Mouse (Mus musculus) CH12.LX (cell line): ENCODE data around the gene Ggt7. TPM values are rescaled to one million over a fixed set of nuclear protein-coding genes. Genes with fewer than 3 reads are reported as not detected.

ENCODE experiments used
- DNase-seq: peaks from one replicate; pipeline ENCODE4 v3.0.0-alpha.2; 2013; ENCODE audit errors: extremely low read depth
- H3K27ac ChIP-seq: 2 replicates; pipeline ENCODE4 v1.5.1; 2012; ENCODE audit warnings: low read depth, mild to moderate bottlenecking, control low read depth, moderate library complexity; ENCODE audit not compliant: insufficient read depth
- H3K27me3 ChIP-seq: replicated peaks from 2 replicates; pipeline ENCODE3; 2012; ENCODE audit warnings: inconsistent platforms
- H3K36me3 ChIP-seq, 2 experiments: replicated peaks in 1 of 2; 2 replicates each; pipeline versions ENCODE3 to v1.6.1; 2012; ENCODE audit warnings: inconsistent platforms in 1 of 2, low read length in 1 of 2, mild to moderate bottlenecking in 1 of 2, mixed read lengths in 1 of 2, moderate library complexity in 1 of 2; ENCODE audit not compliant: control insufficient read depth in 1 of 2, insufficient read depth in 1 of 2
- H3K4me1 ChIP-seq, 2 experiments: 2 replicates each; pipeline ENCODE4 v1.6.1; 2012; ENCODE audit warnings: inconsistent platforms in 1 of 2, moderate library complexity in 1 of 2; ENCODE audit not compliant: insufficient read depth in 2 of 2, control insufficient read depth in 1 of 2
- H3K4me2 ChIP-seq: 2 replicates; pipeline ENCODE4 v1.6.1; 2012; ENCODE audit warnings: low read depth, mild to moderate bottlenecking, control low read depth; ENCODE audit not compliant: poor library complexity, insufficient read depth, severe bottlenecking
- H3K4me3 ChIP-seq, 3 experiments: fragments of 150-350 bp in 1 of 3; sonication (generic) in 1 of 3; replicated peaks in 1 of 3; 2 replicates each; pipeline versions ENCODE3 to v1.5.1; 2011 to 2012; ENCODE audit warnings: low read depth in 2 of 3, low read length in 2 of 3, mild to moderate bottlenecking in 2 of 3, moderate library complexity in 2 of 3, control low read depth in 1 of 3, improper control_type of control experiment in 1 of 3, inconsistent platforms in 1 of 3, mixed read lengths in 1 of 3; ENCODE audit not compliant: poor library complexity in 1 of 3
- H3K79me2 ChIP-seq: replicated peaks from 2 replicates; pipeline ENCODE4 v1.6.1; 2012; ENCODE audit warnings: mild to moderate bottlenecking, moderate library complexity; ENCODE audit not compliant: control insufficient read depth, poor library complexity, insufficient read depth, severe bottlenecking; ENCODE audit errors: extremely low read depth
- H3K9ac ChIP-seq: 2 replicates; pipeline ENCODE4 v1.6.1; 2012; ENCODE audit warnings: low read depth, mild to moderate bottlenecking, control low read depth, moderate library complexity; ENCODE audit not compliant: insufficient read depth
- H3K9me3 ChIP-seq: replicated peaks from 2 replicates; pipeline ENCODE3; 2012; ENCODE audit warnings: low read length, inconsistent platforms, mixed read lengths
- CHD2 ChIP-seq: IDR thresholded peaks from 2 replicates; pipeline ENCODE4 v1.6.1; 2011; ENCODE audit warnings: low read length, improper control_type of control experiment
- CTCF ChIP-seq, 2 experiments: IDR thresholded peaks in 1 of 2; conservative IDR thresholded peaks in 1 of 2; 2 replicates each; pipeline ENCODE4 v1.5.1; 2011 to 2012; ENCODE audit warnings: low read depth in 2 of 2, low read length in 2 of 2, improper control_type of control experiment in 1 of 2, inconsistent platforms in 1 of 2, mild to moderate bottlenecking in 1 of 2, moderate library complexity in 1 of 2
- E2F4 ChIP-seq: IDR thresholded peaks from 2 replicates; pipeline ENCODE4 v1.6.1; 2011; ENCODE audit warnings: low read depth, low read length, improper control_type of control experiment; ENCODE audit not compliant: insufficient replicate concordance
- GABPA ChIP-seq: IDR thresholded peaks from 2 replicates; pipeline ENCODE4 v1.6.1; 2012; ENCODE audit warnings: low read depth, low read length, improper control_type of control experiment, inconsistent platforms; ENCODE audit not compliant: insufficient replicate concordance
- IRF4 ChIP-seq: IDR thresholded peaks from 2 replicates; pipeline ENCODE4 v1.6.1; 2014; ENCODE audit warnings: low read depth, mild to moderate bottlenecking, inconsistent platforms, low read length, improper control_type of control experiment
- MEF2A ChIP-seq: IDR thresholded peaks from 2 replicates; pipeline ENCODE4 v1.6.1; 2014; ENCODE audit warnings: low read depth, mild to moderate bottlenecking, inconsistent platforms, low read length, improper control_type of control experiment, borderline replicate concordance
- MXI1 ChIP-seq: IDR thresholded peaks from 2 replicates; pipeline ENCODE4 v1.6.1; 2011; ENCODE audit warnings: mild to moderate bottlenecking, low read depth, low read length, improper control_type of control experiment
- NELFE ChIP-seq: IDR thresholded peaks from 2 replicates; pipeline ENCODE4 v1.6.1; 2011; ENCODE audit warnings: low read depth, low read length, improper control_type of control experiment
- PAX5 ChIP-seq: IDR thresholded peaks from 2 replicates; pipeline ENCODE4 v1.6.1; 2012; ENCODE audit warnings: low read length, inconsistent platforms, mixed read lengths
- RCOR1 ChIP-seq: conservative IDR thresholded peaks from 2 replicates; pipeline ENCODE4 v1.6.1; 2012; ENCODE audit warnings: low read depth, mild to moderate bottlenecking, inconsistent platforms, low read length, improper control_type of control experiment
- TCF12 ChIP-seq: IDR thresholded peaks from 2 replicates; pipeline ENCODE4 v1.6.1; 2014; ENCODE audit warnings: low read depth, mild to moderate bottlenecking, inconsistent platforms, low read length, improper control_type of control experiment
- UBTF ChIP-seq: IDR thresholded peaks from 2 replicates; pipeline ENCODE4 v1.6.1; 2012; ENCODE audit warnings: low read depth, mild to moderate bottlenecking, inconsistent platforms, low read length, improper control_type of control experiment, moderate library complexity
- USF2 ChIP-seq: conservative IDR thresholded peaks from 2 replicates; pipeline ENCODE4 v1.6.1; 2011; ENCODE audit warnings: low read depth, low read length, improper control_type of control experiment
- ZC3H11A ChIP-seq: IDR thresholded peaks from 2 replicates; pipeline ENCODE4 v1.6.1; 2012; ENCODE audit warnings: low read depth, mild to moderate bottlenecking, inconsistent platforms, low read length, improper control_type of control experiment
- dilution Hi-C: fragments of 300-500 bp; cut with MboI; formaldehyde crosslinking; loops from 2 replicates; pipeline ENCODE4 v1.14.3; 2020; ENCODE audit warnings: low sequenced_read_pairs; ENCODE audit not compliant: extremely low pct_unique_long_range_greater_than_20kb, extremely low pct_ligation_motif_present
- in situ Hi-C: fragments of 300-500 bp; cut with MboI; formaldehyde crosslinking; loops from 3 replicates; pipeline ENCODE4 v1.14.3; 2019; ENCODE audit warnings: low sequenced_read_pairs, low pct_ligation_motif_present, low pct_unique_long_range_greater_than_20kb, mixed read lengths
- polyA plus RNA-seq: library from polyadenylated mRNA; unstranded; fragments of >175 nt; gene quantifications from 2 replicates; pipeline ENCODE4 v1.2.1, GENCODE M21; 2012; ENCODE audit warnings: low read depth; ENCODE audit not compliant: insufficient read length
- total RNA-seq, 2 experiments: library from RNA; depleted of rRNA; stranded (reverse); fragments of 300-350 nt in 1 of 2; fragments of >200 nt in 1 of 2; gene quantifications; 2 replicates each; pipeline ENCODE4 v1.2.3; 2012 to 2014

Gene Ggt7
- total and polyA plus RNA-seq, 3 experiments, result 1.7 to 16.5 (median 2.9) TPM

DNA sequence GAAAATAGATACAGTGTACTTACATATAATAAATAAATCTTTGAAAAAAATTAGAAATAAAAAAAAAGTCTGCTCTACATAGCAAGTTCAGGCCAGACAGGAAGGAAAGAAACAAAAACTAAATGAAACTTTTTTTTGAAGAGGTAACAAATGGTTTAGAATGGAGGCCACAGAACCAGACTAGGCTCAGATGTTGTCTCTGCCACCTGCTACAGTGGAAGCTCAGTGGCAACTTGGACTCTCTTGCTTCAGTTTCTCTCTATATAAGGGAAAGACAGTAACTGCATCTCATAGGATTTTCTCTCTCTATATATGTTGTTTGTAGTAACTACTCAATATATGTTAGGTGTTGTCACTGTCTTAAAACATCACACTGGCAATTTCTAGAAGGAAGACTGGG, 34.3 kb upstream of the Ggt7 start:
- no peaks in the 10 kb centered on the region for H3K4me1 ChIP-seq
- H3K27ac ChIP-seq, result no peak overlapping the region
- no peaks in the 10 kb centered on the region for H3K9me3 ChIP-seq
- DNase-seq, result no peak
- in situ Hi-C loops (no loop called here), dilution Hi-C loops (no loop called here)
- H3K27me3 ChIP-seq, result no peaks in the 10 kb centered on the region
- H3K36me3 ChIP-seq, result no peaks in the 10 kb centered on the region
- TF ChIP-seq USF2 (no peak), UBTF (no peak), CHD2 (no peak), ZC3H11A (no peak), NELFE (no peak), IRF4 (no peak), RCOR1 (no peak), CTCF (conservative IDR thresholded peaks at IDR 0.05 in 1 of 2, IDR thresholded peaks at IDR 0.05 in 1 of 2; ENCODE audit: low read depth in 2 of 2, low read length in 2 of 2) (no peak), MEF2A (no peak)
- H3K4me2 ChIP-seq, result no peak overlapping the region
- H3K79me2 ChIP-seq, result no peaks in the 10 kb centered on the region
- H3K4me3 ChIP-seq, result no peak overlapping the region
- H3K9ac ChIP-seq, result no peak overlapping the region

DNA sequence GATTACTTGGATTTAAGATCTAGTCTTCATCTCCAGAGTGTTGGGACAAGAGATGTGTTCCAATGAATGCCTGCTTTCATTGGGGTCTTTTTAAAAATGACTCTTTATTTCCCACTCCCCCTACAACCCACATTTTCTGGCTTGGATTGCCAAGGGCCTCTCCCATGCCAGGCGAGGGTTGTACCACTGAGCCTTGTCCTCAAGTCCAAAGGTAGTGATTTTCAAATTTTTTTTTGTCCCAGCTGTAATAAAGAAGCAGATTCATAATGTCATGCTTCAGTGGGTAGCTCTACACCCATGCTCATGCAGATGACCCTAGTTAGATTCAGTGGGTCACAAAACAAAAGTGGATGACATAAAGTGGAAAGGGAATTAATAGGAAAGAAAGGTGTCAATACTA, 28.9 kb upstream of the Ggt7 start:
- in situ Hi-C loops, result no loop called here
- H3K4me1 ChIP-seq, result no peaks in the 10 kb centered on the region
- H3K4me3 ChIP-seq, result no peak overlapping the region
- no peak for TF ChIP-seq MXI1
- no peak for TF ChIP-seq RCOR1
- H3K36me3 ChIP-seq, result no peaks in the 10 kb centered on the region
- dilution Hi-C loops, result no loop called here
- no peaks in the 10 kb centered on the region for H3K79me2 ChIP-seq
- H3K9ac ChIP-seq, result no peak overlapping the region
- H3K4me2 ChIP-seq, result no peak overlapping the region
- H3K27me3 ChIP-seq, result no peaks in the 10 kb centered on the region
- DNase-seq, result no peak
- H3K27ac ChIP-seq, result no peak overlapping the region
- no peaks in the 10 kb centered on the region for H3K9me3 ChIP-seq

DNA sequence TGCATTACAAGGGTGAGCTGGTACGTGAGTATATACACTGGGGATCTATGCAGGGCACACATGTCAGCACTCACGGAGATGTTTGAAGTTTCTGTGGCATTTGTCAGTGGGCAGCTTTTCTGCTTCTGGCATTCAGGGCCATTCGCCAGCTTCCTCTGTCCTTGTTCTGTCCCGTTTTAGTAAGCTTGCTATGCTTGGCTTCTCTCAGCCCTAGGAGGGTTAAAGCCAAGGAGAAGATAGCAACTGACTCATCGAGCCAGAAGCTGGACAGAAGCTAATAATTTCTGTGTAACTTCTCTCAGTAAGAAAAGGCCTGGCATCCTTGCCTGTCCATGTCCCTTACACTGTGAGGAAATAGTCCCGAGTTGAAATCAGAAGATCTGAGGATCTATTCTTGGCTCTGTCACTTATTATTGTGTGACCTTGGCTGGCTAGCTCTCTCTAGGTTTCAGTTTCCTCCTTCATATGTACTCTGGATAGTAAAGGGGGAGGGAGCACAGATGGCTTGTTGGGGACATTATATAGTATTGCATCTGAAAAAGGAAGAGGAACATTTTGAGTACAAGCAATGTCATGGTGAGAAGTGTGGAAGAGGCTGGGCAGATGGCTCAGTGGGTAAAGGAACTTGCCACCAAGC, 22.9 kb upstream of the Ggt7 start:
- Histone ChIP-seq H3K27me3 (no peaks in the 10 kb centered on the region), H3K4me1 (peaks cover 8 to 28% of the 10 kb centered on the region in 2 experiments; a peak in 3 of 4 replicates), H3K79me2 (no peaks in the 10 kb centered on the region), H3K4me2 (peak overlapping the region; percentile 100), H3K36me3 (no peaks in the 10 kb centered on the region), H3K9me3 (no peaks in the 10 kb centered on the region), H3K27ac (peak overlapping the region; percentile 52), H3K9ac (peak overlapping the region; percentile 72), H3K4me3 (peak overlapping the region in 1 of 3 experiments; percentile 3)
- no peak for TF ChIP-seq TCF12
- TF ChIP-seq ZC3H11A, result no peak
- no peak for TF ChIP-seq GABPA
- TF ChIP-seq PAX5, result no peak
- TF ChIP-seq E2F4, result no peak
- dilution Hi-C loops (no loop called here), in situ Hi-C loops (no loop called here)
- peak; percentile 21 for DNase-seq
